Mouse (Mus musculus): ENCODE results near the gene Gpr135. TPM values are rescaled to one million over a fixed set of nuclear protein-coding genes. Genes with fewer than 3 reads are reported as not detected.
"Not testable (repeated sequence)": the region's sequence is repeated elsewhere in the genome, so short reads cannot be mapped to it uniquely, and the experiment has no call there.

Gpr135 gene
- polyA plus RNA-seq, 1 experiment from 2014 or later: 4.6 TPM

DNA sequence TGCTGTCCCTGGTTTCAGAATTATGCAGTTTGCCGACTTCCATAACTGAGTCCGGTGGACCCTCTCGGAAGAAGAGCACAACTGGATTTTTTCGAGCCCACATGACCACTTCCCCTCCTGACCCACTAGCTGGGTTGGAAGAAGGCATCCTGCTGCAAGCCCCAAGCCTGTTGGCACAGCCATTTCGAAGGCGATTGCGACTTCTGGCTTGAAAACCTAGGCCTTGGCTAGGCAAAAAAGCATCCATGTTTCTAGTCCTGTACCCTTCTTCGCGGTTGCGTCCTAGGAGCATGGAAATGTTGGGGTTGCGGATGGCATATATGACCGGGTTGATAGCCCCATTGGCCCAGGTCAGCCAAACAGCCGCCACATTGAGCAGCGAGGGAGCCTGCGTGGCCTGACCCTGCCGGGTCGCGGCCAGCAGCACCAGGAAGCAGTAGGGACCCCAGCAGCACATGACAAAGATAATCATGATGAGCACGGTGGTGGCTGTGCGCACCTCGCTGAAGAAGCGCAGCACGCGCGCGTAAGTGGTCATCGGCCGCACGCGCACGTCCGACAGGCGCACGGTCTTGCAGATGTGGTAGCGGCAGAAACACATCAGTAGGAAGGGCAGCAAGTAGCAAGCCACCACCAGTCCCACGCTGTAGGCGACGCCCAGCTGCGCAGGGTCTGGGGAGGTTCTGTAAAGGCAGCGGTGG is 1.1 kb downstream of the Gpr135 start:
- peak overlapping the region; percentile 94 for H3K27ac ChIP-seq (replicated peaks; ENCODE audit: low read depth, low read length)
- 0 out of 2 replicates have a peak, but pooled peaks cover 4% of the 10 kb centered on the region for H3K27me3 ChIP-seq (ENCODE audit: control insufficient read depth, insufficient read depth, low read length)
- H3K4me2 ChIP-seq (ENCODE audit: low read length): peak overlapping the region; percentile 73
- DNase-seq (peak; percentile 52), ATAC-seq (ENCODE audit: low FRiP score, low TSS enrichment) (no peak; the same call in 1 of the 2 replicates)
- peak overlapping the region; percentile 68 for H3K4me3 ChIP-seq (replicated peaks; ENCODE audit: low read depth, low read length)
- H3K4me1 ChIP-seq (ENCODE audit: control insufficient read depth, insufficient read depth, low read length): peaks cover 8% of the 10 kb centered on the region; the same call in 1 of the 2 replicates
- H3K9ac ChIP-seq (replicated peaks; ENCODE audit: low read length): peak overlapping the region; percentile 82
- no peaks in the 10 kb centered on the region for H3K36me3 ChIP-seq (ENCODE audit: control insufficient read depth, insufficient read depth, low read length)
- WGBS: 4% methylated on average over 40 of the region's 40 CpGs
- H3K9me3 ChIP-seq (ENCODE audit: control insufficient read depth, low read length): no peaks in the 10 kb centered on the region

DNA sequence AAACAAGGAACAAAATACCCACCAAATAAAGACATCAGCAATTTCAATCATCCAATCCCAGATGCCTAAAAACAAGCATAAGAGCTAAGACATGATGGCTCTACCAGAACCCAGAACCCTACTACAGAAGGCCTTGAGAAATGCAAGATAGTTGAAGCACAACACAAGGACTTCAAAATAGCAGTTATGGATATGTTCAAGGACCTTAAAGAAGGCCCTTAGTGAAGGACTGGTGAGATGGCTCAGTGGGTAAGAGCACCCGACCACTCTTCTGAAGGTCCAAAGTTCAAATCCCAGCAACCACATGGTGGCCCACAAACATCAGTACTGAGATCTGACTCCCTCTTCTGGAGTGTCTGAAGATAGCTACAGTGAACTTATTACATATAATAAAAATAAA is 13.1 kb downstream of the Gpr135 start:
- WGBS: 92% methylated on average over 1 of the region's 1 CpGs
- DNase-seq (no peak), ATAC-seq (ENCODE audit: low FRiP score, low TSS enrichment) (no peak)
- H3K4me1 ChIP-seq (ENCODE audit: control insufficient read depth, insufficient read depth, low read length): no peaks in the 10 kb centered on the region
- no peak overlapping the region for H3K27ac ChIP-seq (replicated peaks; ENCODE audit: low read depth, low read length)
- H3K9me3 ChIP-seq (ENCODE audit: control insufficient read depth, low read length): no peaks in the 10 kb centered on the region
- H3K36me3 ChIP-seq (ENCODE audit: control insufficient read depth, insufficient read depth, low read length): no peaks in the 10 kb centered on the region
- no peak overlapping the region for H3K4me2 ChIP-seq (ENCODE audit: low read length)
- no peak overlapping the region for H3K4me3 ChIP-seq (replicated peaks; ENCODE audit: low read depth, low read length)
- H3K27me3 ChIP-seq (ENCODE audit: control insufficient read depth, insufficient read depth, low read length): no peaks in the 10 kb centered on the region
- no peak overlapping the region for H3K9ac ChIP-seq (replicated peaks; ENCODE audit: low read length)

GRCm38 (mm10) chr12:72053851-72054250 is 17.1 kb downstream of the Gpr135 start:
- Histone ChIP-seq H3K4me3 (replicated peaks; ENCODE audit: low read depth, low read length) (no peak overlapping the region), H3K4me1 (ENCODE audit: control insufficient read depth, insufficient read depth, low read length) (no peaks in the 10 kb centered on the region), H3K9me3 (ENCODE audit: control insufficient read depth, low read length) (peaks cover 3% of the 10 kb centered on the region; the same call in 1 of the 2 replicates), H3K36me3 (ENCODE audit: control insufficient read depth, insufficient read depth, low read length) (no peaks in the 10 kb centered on the region), H3K27me3 (ENCODE audit: control insufficient read depth, insufficient read depth, low read length) (no peaks in the 10 kb centered on the region), H3K9ac (replicated peaks; ENCODE audit: low read length) (no peak overlapping the region), H3K27ac (replicated peaks; ENCODE audit: low read depth, low read length) (no peak overlapping the region), H3K4me2 (ENCODE audit: low read length) (no peak overlapping the region)
- DNase-seq (no peak), ATAC-seq (ENCODE audit: low FRiP score, low TSS enrichment) (no peak)
- WGBS: 13% methylated on average over 6 of the region's 6 CpGs

- 38% methylated on average over 6 of the region's 6 CpGs for WGBS
- ATAC-seq (ENCODE audit: low FRiP score, low TSS enrichment): no peak
- peaks cover 3% of the 10 kb centered on the region; the same call in 1 of the 2 replicates for H3K9me3 ChIP-seq (ENCODE audit: control insufficient read depth, low read length)
- H3K27ac ChIP-seq (replicated peaks; ENCODE audit: low read depth, low read length): no peak overlapping the region
- H3K4me2 ChIP-seq (ENCODE audit: low read length): no peak overlapping the region
- DNase-seq: peak; percentile 69
- H3K36me3 ChIP-seq (ENCODE audit: control insufficient read depth, insufficient read depth, low read length): no peaks in the 10 kb centered on the region
- H3K27me3 ChIP-seq (ENCODE audit: control insufficient read depth, insufficient read depth, low read length): no peaks in the 10 kb centered on the region
- H3K9ac ChIP-seq (replicated peaks; ENCODE audit: low read length): no peak overlapping the region
- H3K4me1 ChIP-seq (ENCODE audit: control insufficient read depth, insufficient read depth, low read length): no peaks in the 10 kb centered on the region
- H3K4me3 ChIP-seq (replicated peaks; ENCODE audit: low read depth, low read length): no peak overlapping the region
Measured at GRCm38 (mm10) chr12:72053303-72053702, 17.6 kb downstream of the Gpr135 start.

GRCm38 (mm10) chr12:72052571-72052970 is 18.4 kb downstream of the Gpr135 start:
- WGBS: 83% methylated on average over 6 of the region's 6 CpGs
- ATAC-seq (ENCODE audit: low FRiP score, low TSS enrichment) (no peak), DNase-seq (no peak)
- H3K9ac ChIP-seq (replicated peaks; ENCODE audit: low read length): no peak overlapping the region
- H3K9me3 ChIP-seq (ENCODE audit: control insufficient read depth, low read length): peaks cover 3% of the 10 kb centered on the region; the same call in 1 of the 2 replicates
- H3K4me2 ChIP-seq (ENCODE audit: low read length): no peak overlapping the region
- no peaks in the 10 kb centered on the region for H3K27me3 ChIP-seq (ENCODE audit: control insufficient read depth, insufficient read depth, low read length)
- H3K4me1 ChIP-seq (ENCODE audit: control insufficient read depth, insufficient read depth, low read length): no peaks in the 10 kb centered on the region
- H3K27ac ChIP-seq (replicated peaks; ENCODE audit: low read depth, low read length): no peak overlapping the region
- H3K4me3 ChIP-seq (replicated peaks; ENCODE audit: low read depth, low read length): no peak overlapping the region
- no peaks in the 10 kb centered on the region for H3K36me3 ChIP-seq (ENCODE audit: control insufficient read depth, insufficient read depth, low read length)

DNA sequence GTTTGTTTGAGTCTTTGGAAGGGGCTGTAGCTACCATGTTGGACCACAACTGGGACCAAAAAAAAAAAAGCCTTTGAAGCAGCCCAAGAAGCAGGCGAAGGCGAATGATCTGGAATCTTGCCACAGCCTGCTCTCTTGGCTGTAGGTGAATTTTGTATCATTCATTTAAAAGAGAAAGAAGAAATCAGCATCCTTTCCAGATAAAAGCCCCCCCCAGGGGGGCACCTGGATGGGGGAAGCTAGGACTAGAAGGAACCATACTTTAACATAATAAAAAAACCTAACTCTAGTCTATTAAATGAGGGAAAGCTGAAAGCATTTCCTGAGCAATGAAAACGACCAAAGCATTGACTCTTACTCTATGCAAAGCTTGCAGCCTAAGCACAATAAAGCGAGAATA is 20.1 kb downstream of the Gpr135 start:
- no peaks in the 10 kb centered on the region for H3K27me3 ChIP-seq (ENCODE audit: control insufficient read depth, insufficient read depth, low read length)
- H3K4me3 ChIP-seq (replicated peaks; ENCODE audit: low read depth, low read length): no peak overlapping the region
- no peak overlapping the region for H3K27ac ChIP-seq (replicated peaks; ENCODE audit: low read depth, low read length)
- peaks cover 3% of the 10 kb centered on the region; the same call in 1 of the 2 replicates for H3K9me3 ChIP-seq (ENCODE audit: control insufficient read depth, low read length)
- no peak overlapping the region for H3K9ac ChIP-seq (replicated peaks; ENCODE audit: low read length)
- 87% methylated on average over 4 of the region's 4 CpGs for whole genome bisulfite sequencing
- no peaks in the 10 kb centered on the region for H3K4me1 ChIP-seq (ENCODE audit: control insufficient read depth, insufficient read depth, low read length)
- DNase-seq: no peak
- H3K4me2 ChIP-seq (ENCODE audit: low read length): no peak overlapping the region
- no peak for ATAC-seq (ENCODE audit: low FRiP score, low TSS enrichment)
- no peaks in the 10 kb centered on the region for H3K36me3 ChIP-seq (ENCODE audit: control insufficient read depth, insufficient read depth, low read length)

DNA sequence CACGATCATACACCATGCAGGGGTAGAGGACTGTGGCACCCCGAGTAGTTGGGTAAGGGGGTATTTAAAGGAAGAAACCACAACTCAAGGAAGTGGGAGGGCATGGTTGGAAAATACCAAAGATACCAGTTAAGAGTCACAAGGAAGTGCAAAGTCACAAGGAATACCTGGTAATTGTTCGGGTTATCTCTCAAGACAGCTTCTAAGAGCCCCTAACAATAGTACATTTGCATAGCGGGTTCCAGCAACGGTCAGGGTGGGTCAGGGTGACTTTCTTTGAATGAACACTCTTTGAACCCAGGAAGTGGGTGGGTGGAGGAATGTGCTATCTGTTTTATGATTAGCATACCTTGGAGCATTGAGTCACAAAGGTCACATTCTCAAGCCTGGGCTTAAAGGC is 20.8 kb downstream of the Gpr135 start:
- H3K9me3 ChIP-seq (ENCODE audit: control insufficient read depth, low read length); DNase-seq: not testable (repeated sequence)
- WGBS: 93% methylated on average over 5 of the region's 5 CpGs

DNA sequence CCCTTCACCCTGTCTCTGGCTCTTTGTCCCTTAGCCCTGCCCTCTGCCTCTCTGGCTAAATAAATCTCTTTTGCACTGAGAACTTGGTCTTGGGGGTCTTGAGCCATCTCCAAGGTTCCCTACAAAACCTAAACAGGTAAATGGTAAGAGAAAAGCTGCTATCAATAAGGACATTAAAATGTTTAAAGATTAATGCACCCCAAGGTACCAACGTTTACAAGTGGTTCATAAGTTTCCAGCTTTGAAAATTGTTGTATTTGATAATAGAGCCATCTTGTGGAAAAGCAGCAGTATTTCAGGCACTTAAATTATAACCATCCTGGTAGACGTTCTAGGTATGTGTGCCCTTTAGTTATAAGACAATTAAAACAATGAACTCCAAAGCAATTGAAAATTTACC is 23.4 kb downstream of the Gpr135 start:
- H3K4me3 ChIP-seq (replicated peaks; ENCODE audit: low read depth, low read length): no peak overlapping the region
- H3K9me3 ChIP-seq (ENCODE audit: control insufficient read depth, low read length): peaks cover 3% of the 10 kb centered on the region; the same call in 1 of the 2 replicates
- peak; percentile 70 for DNase-seq
- no peak for ATAC-seq (ENCODE audit: low FRiP score, low TSS enrichment)
- H3K27me3 ChIP-seq (ENCODE audit: control insufficient read depth, insufficient read depth, low read length): no peaks in the 10 kb centered on the region
- WGBS: 11% methylated on average over 2 of the region's 2 CpGs
- no peak overlapping the region for H3K27ac ChIP-seq (replicated peaks; ENCODE audit: low read depth, low read length)
- no peak overlapping the region for H3K9ac ChIP-seq (replicated peaks; ENCODE audit: low read length)
- no peaks in the 10 kb centered on the region for H3K36me3 ChIP-seq (ENCODE audit: control insufficient read depth, insufficient read depth, low read length)
- no peaks in the 10 kb centered on the region for H3K4me1 ChIP-seq (ENCODE audit: control insufficient read depth, insufficient read depth, low read length)
- H3K4me2 ChIP-seq (ENCODE audit: low read length): no peak overlapping the region

More for the DNA sequence above, 20.8 kb downstream of the Gpr135 start:
- not testable (repeated sequence) for H3K36me3 ChIP-seq (ENCODE audit: control insufficient read depth, insufficient read depth, low read length); H3K4me2 ChIP-seq (ENCODE audit: low read length); H3K27ac ChIP-seq (replicated peaks; ENCODE audit: low read depth, low read length); H3K4me3 ChIP-seq (replicated peaks; ENCODE audit: low read depth, low read length); ATAC-seq (ENCODE audit: low FRiP score, low TSS enrichment); H3K9ac ChIP-seq (replicated peaks; ENCODE audit: low read length); H3K27me3 ChIP-seq (ENCODE audit: control insufficient read depth, insufficient read depth, low read length); H3K4me1 ChIP-seq (ENCODE audit: control insufficient read depth, insufficient read depth, low read length)

DNA sequence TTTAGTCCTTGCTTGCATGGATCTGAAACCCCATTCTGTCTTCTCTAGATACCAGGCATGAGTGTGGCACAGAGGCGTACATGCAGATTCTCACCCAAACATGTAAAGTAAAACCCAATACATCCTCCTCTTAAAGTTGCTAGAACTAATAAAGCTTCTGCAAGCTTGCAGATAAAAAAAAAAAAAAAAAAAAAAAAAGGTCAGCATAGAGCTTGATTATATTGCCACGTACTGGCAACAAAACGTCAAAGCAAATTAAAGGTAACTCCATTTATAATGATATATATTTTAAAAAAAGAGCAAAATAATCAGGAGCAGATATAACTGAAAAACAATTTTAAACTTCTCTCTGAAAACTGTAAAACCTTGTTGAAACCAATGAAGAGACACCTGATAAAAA is 29.7 kb downstream of the Gpr135 start:
- no peak overlapping the region for H3K4me3 ChIP-seq (replicated peaks; ENCODE audit: low read depth, low read length)
- no peak overlapping the region for H3K4me2 ChIP-seq (ENCODE audit: low read length)
- DNase-seq: no peak
- over 99% methylated on average over 3 of the region's 3 CpGs for WGBS
- no peak overlapping the region for H3K27ac ChIP-seq (replicated peaks; ENCODE audit: low read depth, low read length)
- ATAC-seq (ENCODE audit: low FRiP score, low TSS enrichment): no peak
- H3K4me1 ChIP-seq (ENCODE audit: control insufficient read depth, insufficient read depth, low read length): no peaks in the 10 kb centered on the region
- no peaks in the 10 kb centered on the region for H3K9me3 ChIP-seq (ENCODE audit: control insufficient read depth, low read length)
- H3K27me3 ChIP-seq (ENCODE audit: control insufficient read depth, insufficient read depth, low read length): no peaks in the 10 kb centered on the region
- no peaks in the 10 kb centered on the region for H3K36me3 ChIP-seq (ENCODE audit: control insufficient read depth, insufficient read depth, low read length)
- no peak overlapping the region for H3K9ac ChIP-seq (replicated peaks; ENCODE audit: low read length)
